Mouse (Mus musculus) embryonic facial prominence, embryonic 13.5 days (tissue): ENCODE results near the gene Pard3. TPM values are rescaled to one million over a fixed set of nuclear protein-coding genes. Genes with fewer than 3 reads are reported as not detected.
"Not testable (repeated sequence)": the region's sequence is repeated elsewhere in the genome, so short reads cannot be mapped to it uniquely, and the experiment has no call there.

ENCODE experiments used
- ATAC-seq: fragments of 200-750 bp; cut with Nextera tagmentation; 2 replicates; pipeline ENCODE4 v1.8.0; 2017; ENCODE audit warnings: low read depth; ENCODE audit not compliant: insufficient number of reproducible peaks, insufficient read depth, low FRiP score, low TSS enrichment
- H3K27ac ChIP-seq: fragments of 300-500 bp; sonication (generic); 2 replicates; pipeline ENCODE4 v1.5.1; 2015; ENCODE audit warnings: moderate library complexity, mild to moderate bottlenecking, inconsistent platforms
- H3K27me3 ChIP-seq: fragments of 300-500 bp; sonication (generic); 2 replicates; pipeline ENCODE4 v1.6.1; 2015; ENCODE audit warnings: mild to moderate bottlenecking, inconsistent platforms
- H3K36me3 ChIP-seq: fragments of 300-500 bp; sonication (generic); 2 replicates; pipeline ENCODE4 v1.6.1; 2015; ENCODE audit warnings: mild to moderate bottlenecking, inconsistent platforms
- H3K4me1 ChIP-seq: fragments of 300-500 bp; sonication (generic); 2 replicates; pipeline ENCODE4 v1.6.1; 2015; ENCODE audit warnings: inconsistent platforms
- H3K4me2 ChIP-seq: fragments of 300-500 bp; sonication (generic); 2 replicates; pipeline ENCODE4 v1.6.1; 2015; ENCODE audit warnings: moderate library complexity, mild to moderate bottlenecking, inconsistent platforms
- H3K4me3 ChIP-seq: fragments of 300-500 bp; sonication (generic); 2 replicates; pipeline ENCODE4 v1.5.1; 2015; ENCODE audit warnings: mild to moderate bottlenecking, inconsistent platforms
- H3K9ac ChIP-seq: fragments of 300-500 bp; sonication (generic); 2 replicates; pipeline ENCODE4 v1.6.1; 2015; ENCODE audit warnings: mild to moderate bottlenecking, inconsistent platforms
- H3K9me3 ChIP-seq: fragments of 300-500 bp; sonication (generic); 2 replicates; pipeline ENCODE4 v1.6.1; 2016; ENCODE audit warnings: inconsistent platforms
- WGBS: fragments of 180-500 bp; shearing (Covaris S2); methylation state at CpG from one replicate; pipeline ENCODE4 v1.1.7; 2015; ENCODE audit warnings: mixed read lengths; 5-methylcytosine and 5-hydroxymethylcytosine counted together
- polyA plus RNA-seq: library from polyadenylated mRNA; unstranded; fragments of >200 nt; fragmentation: Nextera tagmentation; extraction: Ambion mirVana; gene quantifications from 2 replicates; pipeline ENCODE4 v1.2.1, GENCODE M21; 2015

Gene Pard3
- polyA plus RNA-seq, 1 experiment from 2014 or later = 35.6 TPM

DNA sequence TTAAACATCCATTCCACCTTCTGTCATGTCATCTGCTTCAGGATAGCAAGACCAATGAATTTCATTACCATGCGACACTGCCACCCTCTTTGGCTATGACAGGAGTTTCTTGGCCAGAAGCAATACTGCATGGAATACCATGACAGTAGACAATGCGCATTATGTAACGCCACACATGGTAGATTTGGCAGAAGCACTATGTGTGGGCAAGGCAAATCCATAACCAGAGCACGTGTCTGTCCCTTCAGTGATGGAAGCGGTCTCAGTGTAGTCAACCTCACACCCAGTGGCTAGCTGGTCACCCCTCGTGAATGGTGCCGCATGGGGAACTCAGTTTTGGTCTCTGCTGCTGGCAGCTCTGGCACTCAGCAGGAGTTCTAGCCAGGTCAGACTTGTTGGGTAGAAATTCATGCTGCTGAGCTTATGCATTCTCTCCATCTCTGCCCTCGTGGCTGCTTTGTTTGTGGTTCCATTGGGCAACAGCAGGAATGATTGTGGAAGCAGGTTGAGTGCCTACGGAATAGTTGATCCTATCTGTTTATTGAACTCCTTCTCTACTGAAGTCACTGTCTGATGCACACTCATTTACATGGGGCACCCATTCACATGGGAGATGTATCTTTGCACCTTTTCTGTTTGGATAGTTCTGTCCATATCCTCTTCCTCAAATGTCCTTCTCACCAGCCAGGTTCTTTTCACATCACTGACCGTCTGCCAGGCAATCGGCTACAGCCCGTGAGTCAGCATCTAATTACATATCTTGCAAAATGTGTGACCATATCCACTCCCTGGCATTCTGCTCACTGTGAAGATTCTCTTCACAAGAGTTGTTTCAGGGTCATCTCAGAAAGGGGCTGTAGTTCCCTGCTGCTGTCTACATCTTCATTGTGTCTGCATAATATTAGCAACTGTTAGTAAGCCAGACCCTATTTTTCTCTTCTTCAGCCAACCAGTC, 100.9 kb downstream of the Pard3 start:
- Histone ChIP-seq H3K27me3 (no peaks in the 10 kb centered on the region), H3K4me1 (peaks cover 12% of the 10 kb centered on the region), H3K36me3 (peaks cover 10% of the 10 kb centered on the region; the same call in 1 of the 2 replicates), H3K9ac (no peak overlapping the region), H3K9me3 (no peaks in the 10 kb centered on the region), H3K27ac (no peak overlapping the region), H3K4me3 (no peak overlapping the region), H3K4me2 (no peak overlapping the region)
- WGBS = 93% methylated on average over 12 of the region's 12 CpGs
- ATAC-seq = no peak

DNA sequence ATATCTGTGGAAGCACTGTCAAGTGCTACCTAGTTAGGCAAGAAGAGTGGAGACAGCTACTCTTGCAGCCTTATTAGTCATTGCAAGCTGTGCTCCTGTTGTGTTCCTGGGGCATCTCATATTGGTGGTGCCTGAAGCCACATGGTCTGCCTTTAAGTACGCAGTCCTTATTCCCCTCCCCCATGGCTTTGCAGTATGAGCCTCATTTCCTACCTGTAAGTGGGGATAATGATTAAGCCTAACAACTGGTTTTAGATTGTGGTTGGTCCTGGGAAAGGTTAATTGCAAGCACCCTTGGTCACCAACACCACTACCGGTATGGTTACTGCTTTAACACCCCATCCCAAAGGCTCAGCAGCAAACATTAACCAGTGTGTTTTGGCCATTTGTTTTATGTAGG, 104.8 kb downstream of the Pard3 start:
- H3K4me1 ChIP-seq = peaks cover 17% of the 10 kb centered on the region; the same call in 1 of the 2 replicates
- no peak overlapping the region for H3K4me2 ChIP-seq
- H3K9ac ChIP-seq = no peak overlapping the region
- 76% methylated on average over 2 of the region's 2 CpGs for WGBS
- H3K27ac ChIP-seq = no peak overlapping the region
- ATAC-seq = no peak
- 0 out of 2 replicates have a peak, but pooled peaks cover 3% of the 10 kb centered on the region for H3K36me3 ChIP-seq
- no peaks in the 10 kb centered on the region for H3K27me3 ChIP-seq
- H3K4me3 ChIP-seq = no peak overlapping the region
- no peaks in the 10 kb centered on the region for H3K9me3 ChIP-seq

DNA sequence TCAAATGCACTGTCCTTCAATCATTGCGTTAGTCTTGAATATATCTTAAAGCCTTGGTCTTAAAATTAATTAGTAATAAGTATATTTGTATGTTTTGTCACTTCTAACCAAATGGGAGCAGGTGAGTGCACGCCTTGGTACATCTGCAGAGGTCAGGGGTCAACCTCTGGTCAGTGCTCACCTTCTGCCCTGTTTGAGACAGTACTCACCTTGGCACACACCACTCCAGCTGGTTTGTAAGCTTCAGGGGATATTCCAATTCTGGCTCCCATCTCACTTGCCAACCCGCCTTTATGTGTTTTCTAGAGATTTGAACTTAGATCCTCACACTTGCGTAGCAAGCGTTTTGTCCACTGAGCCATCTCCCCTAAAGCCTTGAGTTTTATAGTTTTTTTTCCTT, 105.7 kb downstream of the Pard3 start:
- H3K36me3 ChIP-seq = 0 out of 2 replicates have a peak, but pooled peaks cover 3% of the 10 kb centered on the region
- H3K27ac ChIP-seq = no peak overlapping the region
- 95% methylated on average over 5 of the region's 5 CpGs for WGBS
- H3K4me1 ChIP-seq = peaks cover 17% of the 10 kb centered on the region; the same call in 1 of the 2 replicates
- H3K9ac ChIP-seq = no peak overlapping the region
- no peaks in the 10 kb centered on the region for H3K9me3 ChIP-seq
- H3K4me3 ChIP-seq = no peak overlapping the region
- no peak overlapping the region for H3K4me2 ChIP-seq
- H3K27me3 ChIP-seq = no peaks in the 10 kb centered on the region
- ATAC-seq = no peak

DNA sequence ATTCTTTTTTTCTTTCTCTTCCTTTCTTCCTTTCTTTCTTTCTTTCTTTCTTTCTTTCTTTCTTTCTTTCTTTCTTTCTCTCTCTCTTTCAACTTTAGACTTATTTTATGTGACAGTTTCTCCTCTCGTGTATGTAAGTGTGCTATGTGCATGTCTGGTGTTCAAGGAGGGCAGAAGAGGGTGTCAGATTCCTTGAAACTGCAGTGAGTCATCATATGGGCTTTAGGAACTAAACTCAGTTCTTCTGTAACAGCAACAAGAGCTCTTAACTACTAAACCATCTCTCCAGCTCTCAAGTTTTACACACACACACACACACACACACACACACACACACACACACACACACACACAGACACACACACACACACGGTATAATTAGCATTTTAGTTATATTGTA, 106.7 kb downstream of the Pard3 start:
- H3K4me1 ChIP-seq = peaks cover 17% of the 10 kb centered on the region; the same call in 1 of the 2 replicates
- not testable (repeated sequence) for H3K27me3 ChIP-seq, H3K27ac ChIP-seq, H3K4me3 ChIP-seq, H3K4me2 ChIP-seq, ATAC-seq, H3K9me3 ChIP-seq, H3K9ac ChIP-seq, H3K36me3 ChIP-seq
- WGBS = 66% methylated on average over 2 of the region's 2 CpGs

DNA sequence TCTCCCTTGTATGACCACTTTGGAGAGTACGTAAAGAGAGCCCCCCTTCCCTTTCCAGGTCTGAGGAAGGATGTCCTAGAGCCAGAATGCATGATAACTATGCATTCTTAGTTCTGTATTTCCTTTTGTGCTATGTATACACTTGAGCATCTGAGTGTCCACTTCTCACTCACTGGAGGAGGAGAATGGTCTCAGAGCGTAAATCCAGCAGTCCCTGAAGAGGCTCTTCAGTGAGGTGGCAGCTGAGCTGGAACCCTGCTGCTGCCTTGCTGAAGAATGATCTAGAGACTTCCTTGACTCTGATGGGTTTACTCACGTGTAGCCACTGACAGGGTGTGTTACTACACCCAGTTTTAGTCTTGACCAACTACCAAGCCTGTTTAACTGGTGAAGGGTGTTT, 107.2 kb downstream of the Pard3 start:
- H3K4me1 ChIP-seq = peaks cover 17% of the 10 kb centered on the region; the same call in 1 of the 2 replicates
- no peak overlapping the region for H3K4me2 ChIP-seq
- H3K9me3 ChIP-seq = no peaks in the 10 kb centered on the region
- no peaks in the 10 kb centered on the region for H3K36me3 ChIP-seq
- no peaks in the 10 kb centered on the region for H3K27me3 ChIP-seq
- WGBS = 91% methylated on average over 3 of the region's 3 CpGs
- no peak overlapping the region for H3K9ac ChIP-seq
- H3K27ac ChIP-seq = no peak overlapping the region
- no peak for ATAC-seq
- H3K4me3 ChIP-seq = no peak overlapping the region

DNA sequence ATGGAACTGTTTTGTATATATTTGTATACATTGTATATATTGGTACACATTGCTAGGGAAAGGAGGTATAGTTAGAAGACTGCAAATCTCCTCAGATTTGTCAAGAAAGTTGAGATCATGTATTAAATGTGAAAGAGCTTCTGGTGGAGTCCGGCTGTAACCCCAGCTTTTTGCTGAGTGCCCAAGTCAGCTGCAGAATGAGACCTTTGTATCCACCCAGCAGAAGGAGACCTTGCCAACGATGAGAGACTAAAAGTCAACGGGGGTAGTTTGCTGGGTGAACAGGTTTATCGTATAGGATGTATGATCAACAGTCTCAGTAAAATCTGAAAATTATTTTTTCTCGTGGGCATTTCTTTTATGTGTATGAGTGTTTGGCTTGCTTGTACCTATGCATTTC, 109.8 kb downstream of the Pard3 start:
- 87% methylated on average over 5 of the region's 5 CpGs for WGBS
- no peak for ATAC-seq
- H3K4me3 ChIP-seq = no peak overlapping the region
- H3K9me3 ChIP-seq = no peaks in the 10 kb centered on the region
- no peak overlapping the region for H3K9ac ChIP-seq
- H3K27ac ChIP-seq = no peak overlapping the region
- no peaks in the 10 kb centered on the region for H3K36me3 ChIP-seq
- H3K4me1 ChIP-seq = peaks cover 15% of the 10 kb centered on the region; the same call in 1 of the 2 replicates
- no peaks in the 10 kb centered on the region for H3K27me3 ChIP-seq
- no peak overlapping the region for H3K4me2 ChIP-seq

DNA sequence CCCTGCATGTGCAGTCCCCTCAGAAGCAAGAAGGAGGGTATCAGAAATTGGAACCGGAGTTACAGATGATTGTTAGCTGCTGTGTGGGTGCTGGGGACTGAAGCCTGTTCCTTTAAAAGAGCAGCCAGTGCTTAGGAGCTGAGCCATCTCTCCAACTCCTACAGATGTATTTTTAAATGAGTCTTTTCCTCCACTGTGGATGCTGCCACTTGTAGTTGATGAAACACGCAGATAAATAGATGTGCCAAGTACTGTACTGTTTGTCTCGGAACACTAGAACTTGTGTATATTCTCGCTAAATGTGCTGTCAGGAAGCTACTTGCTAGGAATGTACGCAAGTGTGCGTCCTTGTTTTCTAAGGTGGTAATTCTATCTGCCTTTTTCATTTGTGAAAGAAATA, 110.7 kb downstream of the Pard3 start:
- Histone ChIP-seq H3K27me3 (no peaks in the 10 kb centered on the region), H3K4me2 (no peak overlapping the region), H3K36me3 (no peaks in the 10 kb centered on the region), H3K4me3 (no peak overlapping the region), H3K9ac (no peak overlapping the region), H3K4me1 (peaks cover 15% of the 10 kb centered on the region; the same call in 1 of the 2 replicates), H3K9me3 (no peaks in the 10 kb centered on the region), H3K27ac (no peak overlapping the region)
- 87% methylated on average over 6 of the region's 6 CpGs for WGBS
- ATAC-seq = no peak

DNA sequence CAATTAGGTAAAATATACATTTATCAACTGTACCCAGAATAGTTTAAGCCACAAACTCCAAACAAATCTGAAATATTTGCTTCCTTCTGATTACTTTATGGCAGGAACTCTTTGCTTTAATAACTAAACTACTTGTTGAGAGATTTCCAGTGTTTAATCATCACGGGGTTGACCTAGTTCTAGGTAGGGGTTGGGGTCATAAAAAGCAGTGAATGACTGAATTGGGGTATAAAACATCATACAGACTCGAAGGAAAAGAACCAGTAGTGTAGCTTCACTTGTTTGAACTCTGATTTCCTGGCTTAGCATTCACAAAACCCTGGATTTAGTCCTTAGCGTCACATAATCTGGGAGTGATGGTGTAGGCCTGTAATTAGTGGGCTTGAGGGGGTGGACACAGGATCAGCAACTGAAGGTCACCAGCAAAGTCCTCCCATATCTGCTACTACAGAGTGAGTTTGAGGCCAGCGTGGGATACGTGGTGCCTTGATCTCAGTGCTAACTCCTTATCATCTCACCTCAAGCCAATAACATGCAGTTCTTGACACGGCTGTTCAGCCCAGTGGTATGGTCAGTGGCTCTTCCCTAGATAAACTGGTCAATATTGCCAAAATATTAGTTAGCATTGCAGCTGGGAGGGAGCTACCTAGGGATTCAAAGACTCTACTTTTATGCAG, 111.6 kb downstream of the Pard3 start:
- no peaks in the 10 kb centered on the region for H3K9me3 ChIP-seq
- H3K9ac ChIP-seq = no peak overlapping the region
- no peak overlapping the region for H3K4me3 ChIP-seq
- H3K27me3 ChIP-seq = no peaks in the 10 kb centered on the region
- no peak overlapping the region for H3K4me2 ChIP-seq
- H3K27ac ChIP-seq = no peak overlapping the region
- no peak for ATAC-seq
- 84% methylated on average over 6 of the region's 6 CpGs for WGBS
- H3K36me3 ChIP-seq = no peaks in the 10 kb centered on the region
- peaks cover 15% of the 10 kb centered on the region; the same call in 1 of the 2 replicates for H3K4me1 ChIP-seq

DNA sequence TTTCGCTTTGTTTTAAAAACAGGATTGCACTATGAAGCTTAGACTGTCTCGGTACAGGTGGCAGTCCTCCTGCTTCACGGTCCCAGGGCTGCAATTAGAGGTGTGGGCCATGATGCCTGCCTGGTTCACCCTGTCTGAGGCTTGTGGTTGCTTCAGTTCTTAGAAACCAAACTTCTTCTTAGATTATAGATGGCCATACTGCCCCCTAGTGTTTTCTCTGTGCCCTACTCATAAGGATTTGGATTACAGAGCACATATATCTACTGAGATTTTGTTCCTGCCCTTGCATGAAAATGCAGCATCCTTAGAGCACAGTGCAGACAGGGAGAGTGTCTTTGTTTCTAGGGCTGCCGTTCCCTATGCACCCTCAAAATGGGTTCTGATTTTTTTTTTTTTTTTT, 114.9 kb downstream of the Pard3 start:
- Histone ChIP-seq H3K4me3 (no peak overlapping the region), H3K9me3 (no peaks in the 10 kb centered on the region), H3K9ac (no peak overlapping the region), H3K36me3 (no peaks in the 10 kb centered on the region), H3K4me2 (no peak overlapping the region), H3K4me1 (peaks cover 25% of the 10 kb centered on the region), H3K27me3 (no peaks in the 10 kb centered on the region), H3K27ac (no peak overlapping the region)
- 42% methylated on average over 4 of the region's 4 CpGs for WGBS
- 0 out of 2 replicates have a peak, but pooled peaks have one; percentile 37 for ATAC-seq

DNA sequence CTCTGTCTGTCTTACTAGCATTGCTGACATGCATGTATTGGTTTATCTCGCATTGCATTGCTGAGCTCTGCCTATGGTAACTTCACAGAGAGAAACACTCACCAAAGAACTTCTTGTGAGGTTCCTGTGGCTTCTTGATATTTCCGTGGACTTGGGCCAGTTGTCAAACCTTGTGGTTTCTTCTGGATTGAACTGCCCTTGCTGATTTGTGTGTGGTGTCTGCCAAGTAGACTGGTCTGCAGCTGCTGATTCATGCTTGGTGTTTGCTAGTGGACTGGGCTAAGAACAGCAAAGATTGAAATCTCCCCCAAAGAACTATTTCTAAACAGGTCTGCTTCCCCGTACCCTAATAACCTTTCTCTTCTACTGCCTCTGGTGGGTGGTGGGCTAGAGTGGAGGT, 117.6 kb downstream of the Pard3 start:
- H3K9me3 ChIP-seq = no peaks in the 10 kb centered on the region
- peaks cover 49% of the 10 kb centered on the region for H3K4me1 ChIP-seq
- no peak overlapping the region for H3K9ac ChIP-seq
- H3K27me3 ChIP-seq = no peaks in the 10 kb centered on the region
- no peak overlapping the region for H3K4me3 ChIP-seq
- no peak for ATAC-seq
- no peak overlapping the region for H3K4me2 ChIP-seq
- no peaks in the 10 kb centered on the region for H3K36me3 ChIP-seq
- H3K27ac ChIP-seq = no peak overlapping the region
- 81% methylated on average over 3 of the region's 3 CpGs for WGBS

DNA sequence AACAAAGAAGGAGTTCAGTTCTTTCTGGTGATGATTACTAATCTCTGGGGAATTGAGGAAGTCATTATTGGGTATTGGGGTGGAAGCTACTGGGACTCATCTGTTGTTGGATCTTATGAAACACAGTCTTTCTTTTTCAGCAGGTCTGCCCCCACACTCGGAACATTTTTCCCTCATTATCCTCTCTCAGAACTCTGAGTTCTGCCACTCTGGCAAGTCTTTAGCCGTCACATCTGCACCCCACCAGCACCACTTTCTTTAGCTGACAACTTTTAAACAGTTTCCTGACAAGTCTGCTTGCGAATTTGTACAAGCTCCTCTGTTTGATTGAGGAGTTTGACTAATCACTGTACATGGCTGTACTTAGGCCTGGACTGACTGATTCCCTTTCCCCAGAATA, 118.4 kb downstream of the Pard3 start:
- H3K9me3 ChIP-seq = no peaks in the 10 kb centered on the region
- H3K4me2 ChIP-seq = no peak overlapping the region
- no peak for ATAC-seq
- no peak overlapping the region for H3K4me3 ChIP-seq
- 48% methylated on average over 3 of the region's 3 CpGs for whole genome bisulfite sequencing
- H3K36me3 ChIP-seq = no peaks in the 10 kb centered on the region
- no peak overlapping the region; the same call in 1 of the 2 replicates for H3K27ac ChIP-seq
- no peaks in the 10 kb centered on the region for H3K27me3 ChIP-seq
- peaks cover 55% of the 10 kb centered on the region for H3K4me1 ChIP-seq
- no peak overlapping the region for H3K9ac ChIP-seq
